Mouse (Mus musculus) thymus, adult 2 months (tissue): ENCODE measurements around the gene Tmx4. TPM values are rescaled to one million over a fixed set of nuclear protein-coding genes. Genes with fewer than 3 reads are reported as not detected.

Source experiments
- DNase-seq: peaks from one replicate; pipeline ENCODE4 v3.0.0; 2021
- H3K27ac ChIP-seq: fragments of 200-500 bp; 2 replicates; pipeline ENCODE4 v1.5.1; 2012; ENCODE audit warnings: low read length, control low read depth; ENCODE audit not compliant: control insufficient read depth, insufficient read depth
- H3K27me3 ChIP-seq: fragments of 200-500 bp; 2 replicates; pipeline ENCODE4 v1.6.1; 2012; ENCODE audit warnings: mild to moderate bottlenecking, low read length, moderate library complexity, mixed read lengths; ENCODE audit not compliant: control insufficient read depth, insufficient read depth
- H3K36me3 ChIP-seq: fragments of 200-500 bp; 2 replicates; pipeline ENCODE4 v1.6.1; 2012; ENCODE audit warnings: mild to moderate bottlenecking, low read length, moderate library complexity; ENCODE audit not compliant: control insufficient read depth, insufficient read depth
- H3K4me1 ChIP-seq: fragments of 200-500 bp; replicated peaks from 2 replicates; pipeline ENCODE4 v1.6.1; 2012; ENCODE audit warnings: low read length; ENCODE audit not compliant: control insufficient read depth, insufficient read depth
- H3K4me3 ChIP-seq: fragments of 200-500 bp; 2 replicates; pipeline ENCODE4 v1.5.1; 2012; ENCODE audit warnings: mild to moderate bottlenecking, low read length, control low read depth, moderate library complexity; ENCODE audit not compliant: control insufficient read depth, insufficient read depth
- CTCF ChIP-seq: fragments of 200-500 bp; IDR thresholded peaks from 2 replicates; pipeline ENCODE4 v1.5.1; 2012; ENCODE audit warnings: mild to moderate bottlenecking, control low read depth, low read length, moderate library complexity, borderline replicate concordance; ENCODE audit not compliant: control insufficient read depth, poor library complexity, insufficient read depth; ENCODE audit errors: extremely low read depth
- POLR2A ChIP-seq: fragments of 200-500 bp; IDR thresholded peaks from 2 replicates; pipeline ENCODE4 v1.6.1; 2012; ENCODE audit warnings: mild to moderate bottlenecking, low read length, control low read depth, moderate library complexity; ENCODE audit not compliant: control insufficient read depth, poor library complexity, insufficient read depth; ENCODE audit errors: extremely low read depth
- WGBS: fragments of 180-500 bp; shearing (Covaris S2); methylation state at CpG from one replicate; pipeline ENCODE4 v1.1.7; 2018; 5-methylcytosine and 5-hydroxymethylcytosine counted together
- polyA plus RNA-seq: library from polyadenylated mRNA; depleted of rRNA; stranded (reverse); fragments of >200 nt; gene quantifications from 2 replicates; pipeline ENCODE4 v1.2.3, GENCODE M21; 2012

Tmx4 gene
- polyA plus RNA-seq, 1 experiment, result 4.7 TPM

DNA sequence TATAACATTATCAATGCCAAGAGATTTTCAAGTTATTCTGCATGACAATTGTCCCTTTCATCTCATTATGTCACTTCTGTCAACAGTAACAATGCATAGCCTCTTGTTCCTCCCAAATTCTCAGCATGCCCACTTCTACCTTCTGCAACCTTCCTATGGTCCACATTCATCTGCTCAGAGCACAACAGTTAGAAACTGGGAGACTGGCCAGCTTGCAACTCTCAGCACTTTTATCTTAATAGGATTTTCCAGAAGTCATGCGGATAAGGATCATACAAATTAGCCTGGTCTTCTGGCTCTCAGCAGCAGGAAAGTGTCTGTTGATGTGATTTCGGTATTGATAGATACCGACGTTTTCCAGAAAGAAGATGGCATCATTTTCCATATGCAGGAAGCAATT lies 58.7 kb downstream of the Tmx4 start:
- no peaks in the 10 kb centered on the region for H3K4me1 ChIP-seq
- H3K36me3 ChIP-seq, result no peaks in the 10 kb centered on the region
- H3K4me3 ChIP-seq, result no peak overlapping the region
- 89% methylated on average over 4 of the region's 4 CpGs for WGBS
- H3K27me3 ChIP-seq, result no peaks in the 10 kb centered on the region
- DNase-seq, result no peak
- H3K27ac ChIP-seq, result no peak overlapping the region
- TF ChIP-seq CTCF, result no peak
- no peak for TF ChIP-seq POLR2A

DNA sequence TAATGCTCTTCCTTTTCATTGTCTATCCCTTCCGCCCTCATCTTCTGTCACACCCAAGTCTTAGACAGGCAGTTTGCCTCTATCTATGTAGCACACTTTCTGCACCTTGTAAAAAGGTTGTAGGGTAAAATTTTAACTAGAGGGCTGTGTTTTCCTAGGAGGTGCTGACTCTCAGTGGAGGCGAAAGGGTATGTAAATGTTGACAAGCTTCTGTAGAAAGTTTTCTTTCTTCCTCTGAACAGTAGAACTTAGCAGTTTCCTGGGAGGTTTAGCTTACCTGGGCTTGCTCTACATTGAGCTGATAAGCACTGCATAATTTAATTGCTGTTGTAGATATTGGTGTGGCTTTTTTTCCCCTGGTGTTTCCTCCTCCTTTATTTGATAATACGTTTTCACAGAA lies 84.5 kb downstream of the Tmx4 start:
- Histone ChIP-seq H3K27me3 (no peaks in the 10 kb centered on the region), H3K27ac (no peak overlapping the region), H3K4me3 (no peak overlapping the region), H3K36me3 (no peaks in the 10 kb centered on the region), H3K4me1 (no peaks in the 10 kb centered on the region)
- WGBS, result 95% methylated on average over 3 of the region's 3 CpGs
- DNase-seq, result no peak
- no peak for TF ChIP-seq CTCF
- no peak for TF ChIP-seq POLR2A

DNA sequence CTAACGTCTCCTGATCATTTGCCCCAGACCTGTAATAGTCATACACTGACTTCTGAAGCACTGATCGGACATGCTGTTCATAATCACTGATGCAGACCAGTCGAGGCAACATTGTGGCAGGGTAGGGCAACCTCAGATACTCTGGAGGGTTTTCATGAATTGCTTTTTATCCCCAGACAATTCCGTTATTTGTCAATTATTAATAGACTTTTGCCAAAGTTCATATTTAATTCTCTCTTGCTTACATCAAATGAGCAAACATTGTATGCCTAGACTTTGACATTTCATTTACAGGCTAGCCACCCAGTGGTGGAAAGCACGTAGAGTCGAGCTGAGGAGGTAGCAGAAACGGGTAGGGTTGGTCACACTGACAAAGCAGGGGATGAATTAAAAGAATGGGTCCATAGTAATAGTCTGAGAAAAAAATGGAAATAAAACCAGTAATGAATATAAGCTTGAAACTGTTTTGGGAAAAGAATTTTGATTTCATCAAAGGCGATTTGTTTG lies 89.7 kb downstream of the Tmx4 start, which contains the start of gene Hao1:
Gene Hao1 (minus strand): TSS at position 148 of the 507 bp plus-strand sequence.
- TF ChIP-seq CTCF (no peak), POLR2A (no peak)
- WGBS, result 91% methylated on average over 8 of the region's 8 CpGs
- Histone ChIP-seq H3K36me3 (no peaks in the 10 kb centered on the region), H3K27me3 (no peaks in the 10 kb centered on the region), H3K4me1 (no peaks in the 10 kb centered on the region), H3K27ac (no peak within 1 kb of the TSS), H3K4me3 (no peak within 1 kb of the TSS)
- DNase-seq, result no peak

DNA sequence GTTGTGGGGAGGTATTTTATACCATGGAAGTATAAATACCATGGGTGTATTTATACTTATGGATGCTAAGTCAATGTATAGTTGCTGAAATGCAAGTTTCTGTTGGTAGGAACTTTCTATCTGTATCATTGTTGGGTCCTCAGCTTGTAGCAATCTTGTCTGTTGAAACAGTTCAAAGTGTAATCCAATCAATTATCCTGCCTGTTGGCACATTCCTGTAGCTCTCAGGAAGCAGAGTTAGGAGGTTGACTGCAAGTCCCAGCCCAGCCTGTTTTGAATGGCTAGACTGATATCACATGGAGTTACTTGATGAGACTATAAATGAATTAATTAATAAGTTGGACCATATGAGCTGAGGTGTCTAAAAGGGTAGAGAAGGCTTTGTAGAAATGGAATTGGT lies 91.6 kb downstream of the Tmx4 start:
- H3K27ac ChIP-seq, result no peak overlapping the region
- no peaks in the 10 kb centered on the region for H3K4me1 ChIP-seq
- no peaks in the 10 kb centered on the region for H3K36me3 ChIP-seq
- H3K27me3 ChIP-seq, result no peaks in the 10 kb centered on the region
- TF ChIP-seq CTCF (no peak), POLR2A (no peak)
- DNase-seq, result no peak
- H3K4me3 ChIP-seq, result no peak overlapping the region

DNA sequence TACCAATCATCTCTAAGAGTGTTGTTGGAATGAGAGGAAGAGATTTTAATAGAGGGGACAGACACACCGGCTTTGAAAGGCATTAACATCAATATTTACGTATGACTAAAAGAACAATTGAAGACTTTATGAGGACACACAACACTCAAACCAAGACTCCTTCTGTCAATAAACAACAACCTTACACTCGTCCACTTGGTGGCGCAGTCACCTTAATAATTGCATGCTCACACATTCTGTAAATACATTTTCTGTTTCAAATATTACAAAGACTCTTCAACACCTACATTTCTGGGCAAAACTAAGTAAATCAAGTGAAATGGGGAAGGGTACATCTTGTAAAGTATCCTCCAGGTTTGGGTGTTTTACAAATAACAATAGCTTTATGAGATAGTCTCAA lies 94.2 kb downstream of the Tmx4 start:
- H3K4me1 ChIP-seq, result no peaks in the 10 kb centered on the region
- peak; percentile 42 for DNase-seq
- H3K36me3 ChIP-seq, result no peaks in the 10 kb centered on the region
- H3K27ac ChIP-seq, result no peak overlapping the region
- H3K4me3 ChIP-seq, result no peak overlapping the region
- no peaks in the 10 kb centered on the region for H3K27me3 ChIP-seq
- TF ChIP-seq POLR2A, result no peak
- no peak for TF ChIP-seq CTCF
- 21% methylated on average over 4 of the region's 4 CpGs for WGBS

DNA sequence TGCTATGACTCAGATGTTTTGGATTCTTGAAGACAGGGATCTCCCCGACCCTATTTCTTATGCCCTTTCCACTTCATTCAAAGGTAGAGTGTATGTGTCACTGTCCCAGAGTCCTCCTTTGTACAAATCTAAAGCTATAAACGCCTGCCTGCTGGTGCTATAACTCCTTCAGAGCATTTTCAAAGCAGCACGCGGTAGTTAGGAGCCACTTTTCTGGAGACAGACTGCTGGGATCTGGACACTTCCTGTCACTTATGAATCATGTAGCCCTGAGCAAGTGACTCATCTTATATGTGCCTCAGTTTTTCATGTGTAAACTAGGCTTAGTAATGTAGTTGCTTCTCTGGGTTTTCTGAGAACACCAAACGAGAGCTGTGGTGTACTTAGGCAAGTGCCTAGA lies 98.8 kb downstream of the Tmx4 start:
- TF ChIP-seq CTCF (no peak), POLR2A (no peak)
- Histone ChIP-seq H3K4me3 (no peak overlapping the region), H3K27me3 (no peaks in the 10 kb centered on the region), H3K36me3 (no peaks in the 10 kb centered on the region), H3K27ac (no peak overlapping the region), H3K4me1 (no peaks in the 10 kb centered on the region)
- DNase-seq, result no peak
- 32% methylated on average over 5 of the region's 5 CpGs for WGBS
